Mouse (Mus musculus) liver, embryonic 13.5 days (tissue): Measurements from ENCODE around the gene Rnaseh2a. TPM values are rescaled to one million over a fixed set of nuclear protein-coding genes. Genes with fewer than 3 reads are reported as not detected.

Experiments
- ATAC-seq: fragments of 200-750 bp; cut with Nextera tagmentation; 2 replicates; pipeline ENCODE4 v1.8.0; 2017; ENCODE audit warnings: low read depth, mild to moderate bottlenecking, moderate number of reproducible peaks, moderate library complexity
- DNase-seq: peaks from one replicate; pipeline ENCODE4 v3.0.0; 2022
- H3K27ac ChIP-seq: fragments of 300-500 bp; sonication (generic); 2 replicates; pipeline ENCODE4 v1.5.1; 2015; ENCODE audit warnings: moderate library complexity, mild to moderate bottlenecking, inconsistent platforms
- H3K27me3 ChIP-seq: fragments of 300-500 bp; sonication (generic); 2 replicates; pipeline ENCODE4 v1.6.1; 2015; ENCODE audit warnings: mild to moderate bottlenecking, inconsistent platforms
- H3K36me3 ChIP-seq: fragments of 300-500 bp; sonication (generic); 2 replicates; pipeline ENCODE4 v1.6.1; 2015; ENCODE audit warnings: mild to moderate bottlenecking, inconsistent platforms
- H3K4me1 ChIP-seq: fragments of 300-500 bp; sonication (generic); replicated peaks from 2 replicates; pipeline ENCODE4 v1.6.1; 2015; ENCODE audit warnings: inconsistent platforms
- H3K4me2 ChIP-seq: fragments of 300-500 bp; sonication (generic); 2 replicates; pipeline ENCODE4 v1.6.1; 2015; ENCODE audit warnings: inconsistent platforms, mild to moderate bottlenecking, moderate library complexity
- H3K4me3 ChIP-seq: fragments of 300-500 bp; sonication (generic); replicated peaks from 2 replicates; pipeline ENCODE4 v1.5.1; 2015; ENCODE audit warnings: mild to moderate bottlenecking, inconsistent platforms
- H3K9ac ChIP-seq: fragments of 300-500 bp; sonication (generic); 2 replicates; pipeline ENCODE4 v1.6.1; 2015; ENCODE audit warnings: mild to moderate bottlenecking, inconsistent platforms
- H3K9me3 ChIP-seq: fragments of 300-500 bp; sonication (generic); replicated peaks from 2 replicates; pipeline ENCODE4 v1.6.1; 2016; ENCODE audit warnings: inconsistent platforms
- WGBS: fragments of 180-500 bp; shearing (Covaris S2); methylation state at CpG from one replicate; pipeline ENCODE4 v1.1.7; 2015; ENCODE audit not compliant: insufficient replicate concordance; 5-methylcytosine and 5-hydroxymethylcytosine counted together
- polyA plus RNA-seq: library from polyadenylated mRNA; unstranded; fragments of >200 nt; fragmentation: Nextera tagmentation; extraction: Ambion mirVana; gene quantifications from 2 replicates; pipeline ENCODE4 v1.2.1, GENCODE M21; 2015

Gene Rnaseh2a
- polyA plus RNA-seq, 1 experiment from 2014 or later = 130 TPM

DNA sequence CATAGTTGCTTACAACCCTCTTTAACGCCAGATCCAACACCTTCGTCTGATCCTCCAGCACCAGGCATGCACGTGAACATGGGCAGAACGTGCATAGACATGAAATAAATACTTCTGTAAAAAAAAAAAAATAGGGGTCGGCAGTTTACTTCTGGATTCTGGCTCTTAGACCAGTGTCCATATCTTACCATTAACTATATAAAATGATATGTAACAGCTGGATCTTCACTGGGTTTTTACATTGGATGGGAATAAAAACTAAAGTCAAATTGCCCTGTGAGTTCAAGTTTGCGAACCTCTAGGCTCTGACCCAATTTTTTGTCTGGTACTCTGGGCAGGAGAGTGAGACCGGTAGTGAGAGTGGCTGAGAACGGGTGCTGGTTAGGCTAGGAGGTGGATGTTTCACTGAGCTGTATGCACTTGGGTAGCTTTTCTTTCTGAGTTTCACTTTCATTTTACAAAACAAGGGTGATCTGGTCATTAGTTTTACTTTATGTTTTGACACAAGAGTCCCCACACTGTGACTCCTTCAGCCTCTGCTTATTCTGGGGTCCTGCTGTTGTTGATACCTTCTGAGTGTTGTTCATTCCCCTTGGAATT lies 5.1 kb upstream of the Rnaseh2a start:
- WGBS = 71% methylated on average over 8 of the region's 8 CpGs
- Histone ChIP-seq H3K4me1 (peaks cover 91% of the 10 kb centered on the region), H3K27ac (peak overlapping the region; percentile 99), H3K9ac (peak overlapping the region; percentile 96), H3K4me2 (peak overlapping the region; percentile 99), H3K36me3 (peaks cover 53% of the 10 kb centered on the region), H3K9me3 (no peaks in the 10 kb centered on the region), H3K4me3 (peak overlapping the region; percentile 76), H3K27me3 (no peaks in the 10 kb centered on the region)
- ATAC-seq = no peak
- no peak for DNase-seq

DNA sequence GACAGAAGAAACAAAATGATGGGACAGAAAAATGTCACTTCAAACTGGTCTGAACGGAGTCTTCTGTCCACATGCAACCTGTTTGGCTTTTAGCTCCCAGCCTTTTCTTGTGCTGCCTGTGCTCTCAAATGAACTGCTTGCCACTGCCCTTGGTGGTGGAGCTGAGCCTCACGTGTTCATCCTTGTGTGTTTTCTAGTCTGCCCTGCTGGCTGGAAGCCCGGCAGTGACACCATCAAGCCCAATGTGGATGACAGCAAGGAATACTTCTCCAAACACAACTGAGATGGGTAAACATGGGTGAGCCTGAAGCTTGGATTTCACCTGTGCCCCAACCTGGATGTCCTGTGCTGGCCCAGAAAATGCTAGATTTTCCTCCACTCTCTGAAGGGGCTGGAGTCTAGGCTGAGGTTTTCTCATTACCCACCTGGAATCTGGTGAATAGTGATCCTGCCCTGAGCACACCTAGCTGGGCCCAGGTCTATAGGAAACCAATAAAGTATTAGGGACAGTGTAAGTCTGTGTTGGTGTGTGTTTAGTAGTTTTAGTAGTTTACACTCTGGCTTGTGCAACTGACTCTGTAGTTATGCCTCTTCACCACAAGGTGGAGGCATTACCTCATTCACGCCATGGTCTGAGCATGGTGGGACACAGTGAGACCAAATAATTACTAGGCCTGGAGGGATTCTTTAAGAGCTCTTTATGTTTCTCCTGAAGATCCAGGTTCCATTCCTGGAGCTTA lies 4.4 kb upstream of the Rnaseh2a start:
- H3K9ac ChIP-seq = peak overlapping the region; percentile 96
- DNase-seq = no peak
- WGBS = 64% methylated on average over 4 of the region's 4 CpGs
- no peaks in the 10 kb centered on the region for H3K9me3 ChIP-seq
- H3K4me2 ChIP-seq = peak overlapping the region; percentile 99
- no peak for ATAC-seq
- peak overlapping the region; percentile 76 for H3K4me3 ChIP-seq
- peak overlapping the region; percentile 99 for H3K27ac ChIP-seq
- H3K4me1 ChIP-seq = peaks cover 87% of the 10 kb centered on the region
- H3K27me3 ChIP-seq = no peaks in the 10 kb centered on the region
- H3K36me3 ChIP-seq = peaks cover 53% of the 10 kb centered on the region

DNA sequence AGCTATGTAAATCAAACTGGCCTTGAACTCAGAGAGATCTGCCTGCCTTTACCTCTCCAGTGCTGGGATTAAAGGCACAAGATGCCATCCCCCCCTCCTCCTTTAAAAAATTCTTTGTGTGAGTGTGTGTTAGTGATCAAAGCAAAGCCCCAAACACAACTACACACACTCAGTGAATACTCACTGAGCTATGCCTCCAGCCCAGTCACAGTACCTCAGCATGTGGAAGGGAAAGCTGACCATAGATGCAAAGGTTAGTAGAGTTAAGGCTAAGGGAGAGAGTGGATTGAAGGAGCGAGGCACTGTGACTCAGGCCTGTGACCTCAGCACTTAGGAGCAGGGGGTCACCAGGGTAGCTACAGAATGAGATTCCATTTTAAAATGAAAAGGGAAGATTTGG lies 3.5 kb upstream of the Rnaseh2a start:
- peak overlapping the region; percentile 96 for H3K9ac ChIP-seq
- H3K9me3 ChIP-seq = no peaks in the 10 kb centered on the region
- H3K27ac ChIP-seq = peak overlapping the region; percentile 99
- no peaks in the 10 kb centered on the region for H3K27me3 ChIP-seq
- no peak for ATAC-seq
- H3K4me2 ChIP-seq = peak overlapping the region; percentile 99
- peaks cover 87% of the 10 kb centered on the region for H3K4me1 ChIP-seq
- WGBS = 94% methylated on average over 1 of the region's 1 CpGs
- H3K36me3 ChIP-seq = peaks cover 53% of the 10 kb centered on the region
- peak overlapping the region; percentile 76 for H3K4me3 ChIP-seq
- no peak for DNase-seq

- H3K9me3 ChIP-seq = no peaks in the 10 kb centered on the region
- peak overlapping the region; percentile 99 for H3K4me2 ChIP-seq
- H3K27ac ChIP-seq = peak overlapping the region; percentile 99
- H3K27me3 ChIP-seq = no peaks in the 10 kb centered on the region
- H3K9ac ChIP-seq = peak overlapping the region; percentile 96
- WGBS = 16% methylated on average over 5 of the region's 5 CpGs
- peak; percentile 93 for DNase-seq
- peaks cover 86% of the 10 kb centered on the region for H3K4me1 ChIP-seq
- H3K36me3 ChIP-seq = peaks cover 53% of the 10 kb centered on the region
- H3K4me3 ChIP-seq = peak overlapping the region; percentile 76
- peak; percentile 86 for ATAC-seq
Observed at GRCm38 (mm10) chr8:84970913-84971312, 1.3 kb upstream of the Rnaseh2a start.

GRCm38 (mm10) chr8:84970135-84970790 lies 696 bp upstream of the Rnaseh2a start:
- H3K27me3 ChIP-seq = no peaks in the 10 kb centered on the region
- peak overlapping the region; percentile 76 for H3K4me3 ChIP-seq
- H3K36me3 ChIP-seq = peaks cover 52% of the 10 kb centered on the region
- 4% methylated on average over 21 of the region's 21 CpGs for WGBS
- no peak for DNase-seq
- H3K27ac ChIP-seq = peak overlapping the region; percentile 99
- H3K9ac ChIP-seq = peak overlapping the region; percentile 96
- ATAC-seq = no peak
- H3K4me1 ChIP-seq = peaks cover 82% of the 10 kb centered on the region
- H3K9me3 ChIP-seq = no peaks in the 10 kb centered on the region
- H3K4me2 ChIP-seq = peak overlapping the region; percentile 99

GRCm38 (mm10) chr8:84968650-84969049 lies 917 bp downstream of the Rnaseh2a start:
- H3K9ac ChIP-seq = peak overlapping the region; percentile 96
- H3K4me3 ChIP-seq = peak overlapping the region; percentile 76
- H3K27me3 ChIP-seq = no peaks in the 10 kb centered on the region
- peaks cover 42% of the 10 kb centered on the region for H3K36me3 ChIP-seq
- H3K4me2 ChIP-seq = peak overlapping the region; percentile 99
- WGBS = 8% methylated on average over 2 of the region's 2 CpGs
- DNase-seq (no peak), ATAC-seq (no peak)
- peaks cover 82% of the 10 kb centered on the region for H3K4me1 ChIP-seq
- no peaks in the 10 kb centered on the region for H3K9me3 ChIP-seq
- H3K27ac ChIP-seq = peak overlapping the region; percentile 99

DNA sequence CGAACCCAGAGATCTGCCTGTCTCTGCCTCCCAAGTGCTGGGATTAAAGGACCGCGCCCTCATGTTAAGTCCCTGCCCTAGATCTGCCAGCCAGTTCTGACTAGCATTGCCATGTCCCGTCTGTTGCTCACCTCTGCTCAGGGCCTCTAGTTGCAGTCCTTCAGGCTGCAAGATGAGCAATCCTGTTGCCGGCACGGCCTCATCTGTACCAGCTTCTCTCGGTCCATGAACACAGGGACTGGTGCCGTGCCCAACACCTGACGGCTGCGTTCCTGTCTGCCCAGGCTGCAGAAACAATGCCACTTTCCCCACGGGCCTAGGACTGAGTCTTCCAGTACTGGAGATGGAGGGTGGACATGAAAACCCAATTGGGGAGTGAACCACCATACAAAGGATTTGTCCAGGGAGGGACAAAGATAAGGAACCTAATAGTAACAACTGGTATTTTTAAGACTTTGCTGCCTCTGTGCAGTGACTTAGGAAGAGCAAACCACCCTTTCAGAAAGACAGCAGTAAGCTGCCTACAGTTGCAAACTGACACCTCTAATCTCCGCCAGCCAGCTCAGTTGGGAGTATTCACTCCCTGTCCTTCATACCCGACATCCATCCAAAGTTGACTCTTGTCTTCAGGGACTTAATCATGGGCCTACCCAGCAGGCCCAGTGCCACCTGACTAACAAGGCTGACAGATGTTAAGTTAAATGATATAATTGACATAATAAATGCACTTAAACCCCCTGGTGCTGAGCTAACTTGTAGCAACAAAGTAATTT lies 1.8 kb downstream of the Rnaseh2a start:
- ATAC-seq = no peak
- Histone ChIP-seq H3K36me3 (peaks cover 40% of the 10 kb centered on the region), H3K4me3 (peak overlapping the region; percentile 76), H3K9ac (peak overlapping the region; percentile 96), H3K4me2 (peak overlapping the region; percentile 99), H3K4me1 (peaks cover 74% of the 10 kb centered on the region), H3K27me3 (no peaks in the 10 kb centered on the region), H3K27ac (peak overlapping the region; percentile 99), H3K9me3 (no peaks in the 10 kb centered on the region)
- WGBS = 79% methylated on average over 13 of the region's 13 CpGs
- no peak for DNase-seq

DNA sequence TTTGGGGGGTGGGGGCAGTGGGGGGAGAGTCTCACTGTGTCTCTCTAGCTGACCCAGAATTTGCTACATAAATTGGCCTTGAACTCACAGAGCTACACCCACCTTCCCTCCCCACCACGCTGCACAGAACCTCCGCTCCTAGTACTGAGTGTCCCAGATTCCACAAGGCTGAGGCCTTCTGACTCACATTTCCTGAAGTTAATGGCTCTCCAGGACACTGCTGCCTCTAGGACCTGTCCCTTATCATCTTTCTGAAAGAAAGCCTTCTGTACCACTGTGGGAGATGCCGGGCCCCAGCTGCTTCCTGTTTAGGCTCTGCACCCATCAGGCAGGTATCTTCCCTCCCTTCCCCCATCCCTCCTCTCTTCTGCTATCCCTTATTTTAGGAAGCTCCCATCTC lies 3.0 kb downstream of the Rnaseh2a start:
- DNase-seq (no peak), ATAC-seq (no peak)
- H3K36me3 ChIP-seq = peaks cover 40% of the 10 kb centered on the region
- 17% methylated on average over 3 of the region's 3 CpGs for WGBS
- peak overlapping the region; percentile 99 for H3K4me2 ChIP-seq
- H3K4me1 ChIP-seq = peaks cover 65% of the 10 kb centered on the region
- H3K27me3 ChIP-seq = no peaks in the 10 kb centered on the region
- no peaks in the 10 kb centered on the region for H3K9me3 ChIP-seq
- peak overlapping the region; percentile 99 for H3K27ac ChIP-seq
- peak overlapping the region; percentile 33 for H3K4me3 ChIP-seq
- peak overlapping the region; percentile 96 for H3K9ac ChIP-seq

GRCm38 (mm10) chr8:84965731-84966291 lies 3.8 kb downstream of the Rnaseh2a start:
- Histone ChIP-seq H3K4me3 (peak overlapping the region; percentile 82), H3K4me1 (peaks cover 59% of the 10 kb centered on the region), H3K27ac (peak overlapping the region; percentile 99), H3K9me3 (no peaks in the 10 kb centered on the region), H3K9ac (peak overlapping the region; percentile 96), H3K4me2 (peak overlapping the region; percentile 99), H3K27me3 (no peaks in the 10 kb centered on the region), H3K36me3 (peaks cover 40% of the 10 kb centered on the region)
- DNase-seq = peak; percentile 96
- WGBS = under 1% methylated on average over 41 of the region's 41 CpGs
- peak; percentile 76 for ATAC-seq

DNA sequence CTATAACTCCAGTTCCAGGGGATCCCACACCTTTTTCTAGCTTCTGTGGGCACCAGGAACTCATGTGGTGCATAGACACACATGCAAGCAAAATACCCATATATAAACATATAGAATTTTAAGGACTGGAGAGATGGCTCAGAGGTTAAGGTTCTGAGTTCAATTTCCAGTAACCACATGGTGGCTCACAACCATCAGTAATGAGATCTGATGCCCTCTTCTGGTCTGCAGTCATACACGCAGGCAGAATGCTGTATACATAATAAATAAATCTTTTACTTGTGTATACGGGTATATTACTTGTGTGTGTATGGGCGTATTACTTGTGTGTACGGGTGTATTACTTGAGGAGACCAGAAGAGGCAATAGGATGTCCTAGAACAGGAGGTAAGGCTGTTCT lies 5.6 kb downstream of the Rnaseh2a start:
- no peak for ATAC-seq

More for the DNA sequence above, 5.6 kb downstream of the Rnaseh2a start:
- WGBS = 71% methylated on average over 4 of the region's 4 CpGs
- Histone ChIP-seq H3K27me3 (no peaks in the 10 kb centered on the region), H3K36me3 (peaks cover 48% of the 10 kb centered on the region), H3K4me3 (peak overlapping the region; percentile 82), H3K9me3 (no peaks in the 10 kb centered on the region), H3K27ac (no peak overlapping the region), H3K4me1 (peaks cover 50% of the 10 kb centered on the region), H3K9ac (peak overlapping the region; percentile 56; the same call in 1 of the 2 replicates), H3K4me2 (peak overlapping the region; percentile 99)
- DNase-seq = no peak
